Mouse (Mus musculus) hindbrain, embryonic 11.5 days (tissue): Measurements from ENCODE around the gene Mgat5. TPM values are rescaled to one million over a fixed set of nuclear protein-coding genes. Genes with fewer than 3 reads are reported as not detected.

Source experiments
- ATAC-seq: fragments of 200-750 bp; cut with Nextera tagmentation; 2 replicates; pipeline ENCODE4 v1.8.0; 2017; ENCODE audit warnings: mild to moderate bottlenecking, moderate TSS enrichment, moderate library complexity; ENCODE audit not compliant: low FRiP score
- DNase-seq: peaks from one replicate; pipeline ENCODE4 v3.0.0-alpha.2; 2015; ENCODE audit warnings: low spot score
- H3K27ac ChIP-seq: fragments of 300-500 bp; sonication (generic); 2 replicates; pipeline ENCODE4 v1.5.1; 2014; ENCODE audit warnings: mild to moderate bottlenecking, low read depth, low read length
- H3K27me3 ChIP-seq: fragments of 300-500 bp; sonication (generic); 2 replicates; pipeline ENCODE4 v1.6.1; 2014; ENCODE audit warnings: mild to moderate bottlenecking, low read length, moderate library complexity, mixed read lengths; ENCODE audit not compliant: control insufficient read depth, insufficient read depth
- H3K36me3 ChIP-seq: fragments of 300-500 bp; sonication (generic); 2 replicates; pipeline ENCODE4 v1.6.1; 2014; ENCODE audit warnings: mild to moderate bottlenecking, low read length, moderate library complexity, mixed read lengths; ENCODE audit not compliant: control insufficient read depth, insufficient read depth
- H3K4me1 ChIP-seq: fragments of 300-500 bp; sonication (generic); replicated peaks from 2 replicates; pipeline ENCODE4 v1.6.1; 2014; ENCODE audit warnings: low read length, mixed read lengths; ENCODE audit not compliant: control insufficient read depth, insufficient read depth
- H3K4me2 ChIP-seq: fragments of 300-500 bp; sonication (generic); replicated peaks from 2 replicates; pipeline ENCODE4 v1.6.1; 2014; ENCODE audit warnings: mild to moderate bottlenecking, low read depth, low read length
- H3K4me3 ChIP-seq: fragments of 300-500 bp; sonication (generic); 2 replicates; pipeline ENCODE4 v1.5.1; 2014; ENCODE audit warnings: low read depth, low read length
- H3K9ac ChIP-seq: fragments of 300-500 bp; sonication (generic); 2 replicates; pipeline ENCODE4 v1.6.1; 2014; ENCODE audit warnings: low read depth, low read length
- H3K9me3 ChIP-seq: fragments of 300-500 bp; sonication (generic); 2 replicates; pipeline ENCODE4 v1.6.1; 2016; ENCODE audit warnings: low read length; ENCODE audit not compliant: control insufficient read depth
- WGBS: fragments of 180-500 bp; shearing (Covaris S2); extraction: QIAGEN DNeasy Blood & Tissue Kit; methylation state at CpG from one replicate; pipeline ENCODE4 v1.1.7; 2014; 5-methylcytosine and 5-hydroxymethylcytosine counted together
- polyA plus RNA-seq: library from polyadenylated mRNA; unstranded; fragments of >200 nt; fragmentation: Nextera tagmentation; extraction: Ambion mirVana; gene quantifications from 2 replicates; pipeline ENCODE4 v1.2.1, GENCODE M21; 2014

The Mgat5 gene
- polyA plus RNA-seq, 1 experiment from 2014 or later, result 11.5 TPM

- no peak for DNase-seq
- no peaks in the 10 kb centered on the region for H3K9me3 ChIP-seq
- no peak overlapping the region for H3K27ac ChIP-seq
- no peak for ATAC-seq
- no peak overlapping the region for H3K9ac ChIP-seq
- H3K4me1 ChIP-seq, result no peaks in the 10 kb centered on the region
- no peaks in the 10 kb centered on the region for H3K27me3 ChIP-seq
- H3K4me3 ChIP-seq, result no peak overlapping the region
- H3K36me3 ChIP-seq, result no peaks in the 10 kb centered on the region
- WGBS, result 88% methylated on average over 10 of the region's 10 CpGs
- no peak overlapping the region for H3K4me2 ChIP-seq
Measured at GRCm38 (mm10) chr1:127320956-127321355, 116.1 kb downstream of the Mgat5 start.

- WGBS, result 76% methylated on average over 3 of the region's 3 CpGs
- ATAC-seq, result no peak
Measured at GRCm38 (mm10) chr1:127321638-127322037, 116.8 kb downstream of the Mgat5 start.

GRCm38 (mm10) chr1:127322169-127322805 lies 117.5 kb downstream of the Mgat5 start:
- Histone ChIP-seq H3K27me3 (no peaks in the 10 kb centered on the region), H3K4me3 (no peak overlapping the region), H3K9ac (no peak overlapping the region), H3K4me1 (no peaks in the 10 kb centered on the region), H3K9me3 (no peaks in the 10 kb centered on the region), H3K36me3 (no peaks in the 10 kb centered on the region), H3K4me2 (no peak overlapping the region), H3K27ac (no peak overlapping the region)
- DNase-seq (no peak), ATAC-seq (no peak)
- 77% methylated on average over 5 of the region's 5 CpGs for WGBS

More at GRCm38 (mm10) chr1:127321638-127322037, 116.8 kb downstream of the Mgat5 start:
- Histone ChIP-seq H3K9ac (no peak overlapping the region), H3K4me3 (no peak overlapping the region), H3K27ac (no peak overlapping the region), H3K4me1 (no peaks in the 10 kb centered on the region), H3K9me3 (no peaks in the 10 kb centered on the region), H3K36me3 (no peaks in the 10 kb centered on the region), H3K4me2 (no peak overlapping the region), H3K27me3 (no peaks in the 10 kb centered on the region)
- DNase-seq, result no peak

DNA sequence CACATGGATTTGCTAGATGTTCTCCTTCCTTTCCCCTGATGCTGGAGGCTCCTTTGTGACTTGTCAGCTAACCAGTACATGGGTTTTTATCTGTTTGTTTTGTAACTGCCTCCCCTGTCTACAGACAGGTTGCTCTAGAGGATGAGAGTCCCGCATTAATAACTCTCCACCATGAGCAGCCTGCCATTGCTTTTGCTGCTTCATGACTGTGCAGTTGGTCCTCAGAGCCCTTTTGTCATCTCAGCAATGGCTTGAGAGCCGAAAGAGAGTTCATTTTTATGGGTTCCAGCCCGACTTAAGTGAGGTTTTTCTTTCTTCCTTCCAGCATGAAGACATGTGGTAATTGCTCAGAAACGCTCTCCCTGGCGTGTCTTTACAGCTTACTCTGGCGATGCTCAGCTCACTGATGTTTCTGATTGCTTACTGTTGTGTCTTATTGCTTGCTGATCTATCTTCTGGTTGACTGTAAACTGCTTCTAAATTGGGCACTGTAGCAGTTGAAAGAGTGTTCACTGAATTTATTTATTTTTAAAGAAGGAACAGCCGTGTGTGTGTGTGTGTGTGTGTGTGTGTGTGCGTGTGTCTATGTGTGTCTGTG lies 120.9 kb downstream of the Mgat5 start:
- no peak for ATAC-seq
- 87% methylated on average over 8 of the region's 8 CpGs for WGBS
- H3K9me3 ChIP-seq, result no peaks in the 10 kb centered on the region
- H3K4me1 ChIP-seq, result no peaks in the 10 kb centered on the region
- H3K4me2 ChIP-seq, result no peak overlapping the region
- DNase-seq, result no peak
- H3K27me3 ChIP-seq, result no peaks in the 10 kb centered on the region
- H3K36me3 ChIP-seq, result no peaks in the 10 kb centered on the region
- H3K4me3 ChIP-seq, result no peak overlapping the region
- H3K9ac ChIP-seq, result no peak overlapping the region
- H3K27ac ChIP-seq, result no peak overlapping the region

DNA sequence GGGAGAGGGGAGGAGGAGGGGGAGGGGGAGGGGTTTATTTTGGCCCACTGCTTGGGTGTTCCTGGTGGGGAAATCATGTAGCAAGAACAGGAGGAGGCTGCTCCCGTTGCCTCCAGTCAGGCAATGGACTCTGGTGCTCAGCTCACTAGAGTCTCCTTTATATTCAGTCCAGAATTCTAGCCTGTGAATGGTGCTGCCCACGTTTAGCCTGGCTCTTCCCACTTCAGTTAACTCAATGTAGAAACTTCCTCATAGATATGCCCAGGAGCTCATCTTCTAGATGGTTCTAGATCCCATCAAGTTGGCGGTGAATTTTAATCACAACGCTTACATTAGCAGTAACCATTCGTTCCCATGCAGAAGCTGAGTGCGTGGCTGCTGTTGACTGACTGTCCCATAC lies 123.0 kb downstream of the Mgat5 start:
- Histone ChIP-seq H3K27me3 (no peaks in the 10 kb centered on the region), H3K4me2 (no peak overlapping the region), H3K9me3 (no peaks in the 10 kb centered on the region), H3K4me3 (no peak overlapping the region), H3K4me1 (no peaks in the 10 kb centered on the region), H3K36me3 (no peaks in the 10 kb centered on the region), H3K9ac (no peak overlapping the region), H3K27ac (no peak overlapping the region)
- WGBS, result 77% methylated on average over 6 of the region's 6 CpGs
- DNase-seq (no peak), ATAC-seq (no peak)

GRCm38 (mm10) chr1:127328354-127328875 lies 123.6 kb downstream of the Mgat5 start:
- ATAC-seq (no peak), DNase-seq (no peak)
- 41% methylated on average over 5 of the region's 5 CpGs for WGBS
- Histone ChIP-seq H3K27ac (no peak overlapping the region), H3K4me2 (no peak overlapping the region), H3K4me3 (no peak overlapping the region), H3K4me1 (no peaks in the 10 kb centered on the region), H3K9me3 (no peaks in the 10 kb centered on the region), H3K36me3 (no peaks in the 10 kb centered on the region), H3K27me3 (no peaks in the 10 kb centered on the region), H3K9ac (no peak overlapping the region)

DNA sequence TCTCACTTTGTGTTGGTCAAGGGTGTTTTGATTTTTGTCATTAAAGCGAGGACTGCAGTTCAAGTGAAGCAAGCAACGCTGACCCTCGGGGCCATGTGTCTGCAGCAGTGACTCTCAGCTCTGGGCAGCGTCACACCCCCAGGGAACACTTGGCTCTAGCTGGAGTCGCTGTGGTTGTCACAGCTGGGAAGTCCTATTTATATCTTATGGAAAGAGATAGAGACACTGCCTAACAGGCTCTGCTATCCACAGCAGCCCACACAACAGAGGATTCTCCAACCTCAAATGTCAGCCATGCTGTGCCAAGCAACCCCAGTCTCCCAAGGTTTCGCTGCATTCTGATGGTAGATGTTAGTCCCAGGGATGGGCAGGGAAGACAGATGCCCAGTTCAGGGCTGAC lies 125.0 kb downstream of the Mgat5 start:
- DNase-seq (no peak), ATAC-seq (no peak)
- H3K9ac ChIP-seq, result no peak overlapping the region
- H3K4me3 ChIP-seq, result no peak overlapping the region
- no peak overlapping the region for H3K4me2 ChIP-seq
- no peaks in the 10 kb centered on the region for H3K36me3 ChIP-seq
- H3K27me3 ChIP-seq, result no peaks in the 10 kb centered on the region
- no peak overlapping the region for H3K27ac ChIP-seq
- WGBS, result 85% methylated on average over 6 of the region's 6 CpGs
- no peaks in the 10 kb centered on the region for H3K4me1 ChIP-seq
- H3K9me3 ChIP-seq, result no peaks in the 10 kb centered on the region

DNA sequence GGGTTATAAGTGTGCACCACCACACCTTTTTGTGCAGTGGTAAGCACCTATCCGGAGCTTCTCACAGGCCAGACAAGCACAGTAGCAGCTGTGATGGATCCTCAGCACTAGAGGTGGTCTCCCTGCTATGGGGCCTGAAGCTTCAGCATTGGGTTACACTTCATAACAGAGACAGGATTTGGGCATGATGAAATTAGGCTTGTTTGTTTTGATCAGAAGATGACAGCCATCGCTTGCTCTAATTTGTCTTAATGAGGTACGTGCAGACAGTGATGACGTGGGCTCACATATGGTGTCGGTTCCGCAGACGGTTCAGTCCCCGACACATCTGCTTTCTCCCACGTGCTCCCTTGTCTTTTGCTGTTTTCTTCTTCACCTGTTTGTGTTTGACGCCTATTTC lies 132.9 kb downstream of the Mgat5 start:
- H3K27ac ChIP-seq, result no peak overlapping the region
- no peaks in the 10 kb centered on the region; the same call in 1 of the 2 replicates for H3K4me1 ChIP-seq
- no peak overlapping the region for H3K4me2 ChIP-seq
- H3K36me3 ChIP-seq, result no peaks in the 10 kb centered on the region
- no peaks in the 10 kb centered on the region for H3K27me3 ChIP-seq
- ATAC-seq (no peak), DNase-seq (no peak)
- H3K9ac ChIP-seq, result no peak overlapping the region
- H3K9me3 ChIP-seq, result no peaks in the 10 kb centered on the region
- H3K4me3 ChIP-seq, result no peak overlapping the region
- 83% methylated on average over 10 of the region's 10 CpGs for WGBS
